Mouse (Mus musculus) lung, embryonic 15.5 days (tissue): ENCODE measurements around the gene Tescl. TPM values are rescaled to one million over a fixed set of nuclear protein-coding genes. Genes with fewer than 3 reads are reported as not detected.

Experiments used
- ATAC-seq: fragments of 200-750 bp; cut with Nextera tagmentation; 2 replicates; pipeline ENCODE4 v1.8.0; 2017; ENCODE audit warnings: moderate number of reproducible peaks, borderline replicate concordance; ENCODE audit not compliant: low FRiP score, low TSS enrichment; ENCODE audit errors: extremely low read depth
- H3K27ac ChIP-seq: fragments of 300-500 bp; sonication (generic); 2 replicates; pipeline ENCODE4 v1.5.1; 2015; ENCODE audit warnings: moderate library complexity, mild to moderate bottlenecking, inconsistent platforms
- H3K27me3 ChIP-seq: fragments of 300-500 bp; sonication (generic); 2 replicates; pipeline ENCODE4 v1.6.1; 2015; ENCODE audit warnings: inconsistent platforms
- H3K36me3 ChIP-seq: fragments of 300-500 bp; sonication (generic); 2 replicates; pipeline ENCODE4 v1.6.1; 2015; ENCODE audit warnings: inconsistent platforms
- H3K4me1 ChIP-seq: fragments of 300-500 bp; sonication (generic); 2 replicates; pipeline ENCODE4 v1.6.1; 2015; ENCODE audit warnings: inconsistent platforms
- H3K4me2 ChIP-seq: fragments of 300-500 bp; sonication (generic); 2 replicates; pipeline ENCODE4 v1.6.1; 2015; ENCODE audit warnings: inconsistent platforms, mild to moderate bottlenecking, moderate library complexity
- H3K4me3 ChIP-seq: fragments of 300-500 bp; sonication (generic); 2 replicates; pipeline ENCODE4 v1.5.1; 2015; ENCODE audit warnings: mild to moderate bottlenecking, inconsistent platforms
- H3K9ac ChIP-seq: fragments of 300-500 bp; sonication (generic); 2 replicates; pipeline ENCODE4 v1.6.1; 2015; ENCODE audit warnings: inconsistent platforms
- H3K9me3 ChIP-seq: fragments of 300-500 bp; sonication (generic); 2 replicates; pipeline ENCODE4 v1.6.1; 2016; ENCODE audit warnings: inconsistent platforms
- WGBS: fragments of 180-500 bp; shearing (Covaris S2); methylation state at CpG from one replicate; pipeline ENCODE4 v1.1.7; 2015; 5-methylcytosine and 5-hydroxymethylcytosine counted together
- polyA plus RNA-seq: library from polyadenylated mRNA; unstranded; fragments of >200 nt; fragmentation: Nextera tagmentation; extraction: Ambion mirVana; gene quantifications from 2 replicates; pipeline ENCODE4 v1.2.1, GENCODE M21; 2015

Gene Tescl
- polyA plus RNA-seq, 1 experiment from 2014 or later = not detected

DNA sequence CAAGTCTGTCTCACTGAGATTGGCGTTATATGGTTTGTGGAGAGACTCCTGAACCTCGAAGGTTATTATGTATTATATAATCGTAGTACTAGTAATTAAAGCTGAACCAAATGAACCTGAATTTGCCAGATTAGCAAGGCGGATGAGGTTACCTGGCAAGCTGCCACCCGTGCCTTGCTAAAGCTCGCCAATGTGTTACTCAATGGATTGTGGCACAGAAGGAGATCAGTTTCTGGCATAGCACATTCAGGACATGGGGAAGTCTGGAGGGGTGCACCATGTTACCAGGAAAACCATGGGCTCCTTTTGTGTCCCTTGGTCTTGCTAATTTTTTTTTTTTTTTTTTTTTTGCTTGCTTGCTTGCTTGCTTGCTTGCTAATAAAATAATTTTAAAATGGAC, 8.5 kb downstream of the Tescl start:
- Histone ChIP-seq H3K4me2 (peak overlapping the region; percentile 54; the same call in 1 of the 2 replicates), H3K9ac (no peak overlapping the region), H3K9me3 (0 out of 2 replicates have a peak, but pooled peaks cover 3% of the 10 kb centered on the region), H3K4me3 (no peak overlapping the region), H3K36me3 (no peaks in the 10 kb centered on the region), H3K4me1 (no peaks in the 10 kb centered on the region; the same call in 1 of the 2 replicates), H3K27ac (no peak overlapping the region), H3K27me3 (peaks cover 3% of the 10 kb centered on the region; the same call in 1 of the 2 replicates)
- no peak for ATAC-seq
- 81% methylated on average over 6 of the region's 6 CpGs for WGBS

DNA sequence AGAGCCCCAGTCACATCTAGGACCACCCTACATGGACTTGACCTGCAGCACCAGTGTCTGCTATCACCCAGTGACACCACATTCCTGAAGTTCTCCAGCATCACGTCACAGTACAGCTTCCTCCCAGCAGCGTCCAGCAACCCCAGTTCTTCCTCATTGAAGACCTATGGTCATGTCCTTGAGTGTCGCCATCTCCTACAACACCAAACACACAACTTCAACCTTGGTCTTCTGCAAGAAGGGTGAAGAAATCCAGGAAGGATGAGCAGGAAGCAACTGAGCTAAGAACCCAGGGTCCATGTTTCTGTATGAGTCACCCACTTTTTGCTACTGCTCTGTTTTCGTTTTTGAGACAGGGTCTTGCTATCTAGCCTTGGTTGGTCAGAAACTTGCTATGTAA, 11.1 kb downstream of the Tescl start:
- ATAC-seq = no peak

DNA sequence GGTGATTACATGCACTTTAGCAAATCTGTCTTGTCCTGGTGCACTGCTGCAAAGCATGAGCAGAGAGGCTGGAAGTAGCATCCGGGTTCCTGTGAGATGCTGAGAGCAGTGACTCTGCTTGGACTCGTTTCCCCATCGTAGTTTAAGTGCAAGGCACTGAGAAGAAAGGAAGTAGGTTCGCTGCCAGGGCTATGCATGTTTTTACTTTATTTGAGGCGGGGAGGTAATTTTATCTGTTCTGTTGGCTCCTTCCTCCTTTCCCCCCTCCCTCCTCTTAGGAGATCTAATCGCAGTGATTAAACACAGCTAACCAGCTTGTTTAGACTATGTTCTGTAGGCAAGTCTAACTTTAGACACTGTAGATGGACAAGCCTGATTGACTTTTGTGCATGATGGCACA, 14.8 kb downstream of the Tescl start:
- H3K9ac ChIP-seq = no peak overlapping the region
- H3K4me1 ChIP-seq = 0 out of 2 replicates have a peak, but pooled peaks cover 8% of the 10 kb centered on the region
- no peak overlapping the region for H3K4me3 ChIP-seq
- H3K36me3 ChIP-seq = no peaks in the 10 kb centered on the region
- no peak for ATAC-seq
- 0 out of 2 replicates have a peak, but pooled peaks cover 3% of the 10 kb centered on the region for H3K9me3 ChIP-seq
- no peaks in the 10 kb centered on the region for H3K27me3 ChIP-seq
- WGBS = 65% methylated on average over 6 of the region's 6 CpGs
- no peak overlapping the region for H3K27ac ChIP-seq
- no peak overlapping the region for H3K4me2 ChIP-seq

More for the DNA sequence above, 11.1 kb downstream of the Tescl start:
- H3K4me2 ChIP-seq = no peak overlapping the region
- no peaks in the 10 kb centered on the region for H3K36me3 ChIP-seq
- no peak overlapping the region for H3K9ac ChIP-seq
- 66% methylated on average over 4 of the region's 4 CpGs for WGBS
- no peak overlapping the region for H3K4me3 ChIP-seq
- H3K27ac ChIP-seq = no peak overlapping the region
- 0 out of 2 replicates have a peak, but pooled peaks cover 3% of the 10 kb centered on the region for H3K9me3 ChIP-seq
- H3K4me1 ChIP-seq = no peaks in the 10 kb centered on the region; the same call in 1 of the 2 replicates
- peaks cover 3% of the 10 kb centered on the region; the same call in 1 of the 2 replicates for H3K27me3 ChIP-seq

DNA sequence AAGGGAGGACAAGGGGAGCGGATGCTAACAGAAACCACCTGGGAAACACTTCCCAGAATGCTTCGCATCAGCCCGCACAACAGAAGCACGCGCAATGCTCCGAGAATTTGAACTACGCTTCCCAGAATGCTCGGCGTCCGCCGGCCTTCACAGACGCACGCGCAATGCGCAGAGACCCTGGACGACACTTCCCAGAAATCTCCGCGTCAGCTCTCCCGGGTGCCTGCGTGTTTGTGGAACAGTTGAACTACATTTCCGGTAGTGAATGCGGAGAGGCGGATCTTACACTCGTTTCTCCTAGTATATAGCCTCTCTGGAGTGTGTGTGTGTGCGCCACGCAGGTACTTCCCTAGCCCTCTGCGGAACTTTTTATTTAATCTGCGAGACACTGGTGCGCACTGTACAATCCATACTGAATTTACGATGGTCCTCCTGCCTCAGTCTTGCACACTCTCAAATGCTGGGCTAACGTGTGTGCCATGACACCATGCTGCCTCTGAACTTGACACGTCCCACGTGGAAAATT, 17.1 kb downstream of the Tescl start, which contains the start of gene Zfp94:
Gene Zfp94 (minus strand): TSS at position 100 of the 526 bp plus-strand sequence.
- under 1% methylated on average over 33 of the region's 33 CpGs for WGBS
- Histone ChIP-seq H3K4me2 (peak within 1 kb of the TSS; percentile 71), H3K4me1 (0 out of 2 replicates have a peak, but pooled peaks cover 8% of the 10 kb centered on the region), H3K9me3 (no peaks in the 10 kb centered on the region), H3K4me3 (peak within 1 kb of the TSS; percentile 57), H3K36me3 (peaks cover 3% of the 10 kb centered on the region; the same call in 1 of the 2 replicates), H3K27me3 (no peaks in the 10 kb centered on the region), H3K9ac (peak within 1 kb of the TSS; percentile 51), H3K27ac (peak within 1 kb of the TSS; percentile 69)
- ATAC-seq = peak; percentile 95

DNA sequence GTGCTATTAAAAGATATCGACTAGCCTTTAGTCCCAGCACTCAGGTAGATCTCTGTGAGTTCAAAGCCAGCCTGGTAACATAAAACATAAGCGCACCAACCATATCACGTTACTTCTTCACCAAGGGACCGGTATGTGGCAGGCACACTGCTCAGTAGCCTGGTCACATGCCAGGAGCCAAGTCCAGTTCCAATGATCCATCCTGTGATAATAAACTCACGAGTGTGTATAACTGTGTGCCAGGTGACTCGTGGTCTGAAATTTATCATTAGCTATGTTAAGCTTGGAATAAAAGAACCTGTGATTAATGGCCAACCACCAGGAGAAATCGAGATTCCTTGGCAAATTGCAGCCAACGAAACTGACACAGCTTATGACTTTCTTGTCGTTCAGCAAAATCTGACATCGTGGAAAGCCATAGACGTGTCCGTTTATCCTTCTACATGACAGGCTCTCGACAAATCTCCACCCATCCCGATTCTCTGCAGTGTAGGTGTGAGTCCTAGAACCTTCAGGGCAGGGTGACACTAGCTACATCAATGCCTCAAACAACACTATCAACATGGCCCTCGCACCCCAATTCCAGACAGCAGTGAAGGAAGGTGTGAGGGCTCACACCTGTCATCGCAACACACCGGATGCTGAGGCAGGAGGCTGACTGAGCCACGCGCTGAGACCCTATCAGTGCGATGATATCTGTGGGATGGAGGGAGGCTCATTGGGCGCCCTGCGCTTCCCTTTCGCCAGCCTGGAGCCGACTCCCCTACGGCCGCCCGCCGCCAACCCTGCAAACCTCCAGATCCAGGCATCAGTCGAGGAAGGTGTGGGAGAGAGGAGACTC, 17.8 kb downstream of the Tescl start:
- peak; percentile 60; the same call in 1 of the 2 replicates for ATAC-seq
- no peaks in the 10 kb centered on the region for H3K9me3 ChIP-seq
- H3K9ac ChIP-seq = peak overlapping the region; percentile 51
- H3K27ac ChIP-seq = no peak overlapping the region
- WGBS = 24% methylated on average over 29 of the region's 29 CpGs
- H3K4me3 ChIP-seq = peak overlapping the region; percentile 57
- no peaks in the 10 kb centered on the region for H3K27me3 ChIP-seq
- peak overlapping the region; percentile 71 for H3K4me2 ChIP-seq
- 0 out of 2 replicates have a peak, but pooled peaks cover 8% of the 10 kb centered on the region for H3K4me1 ChIP-seq
- H3K36me3 ChIP-seq = peaks cover 7% of the 10 kb centered on the region; the same call in 1 of the 2 replicates

DNA sequence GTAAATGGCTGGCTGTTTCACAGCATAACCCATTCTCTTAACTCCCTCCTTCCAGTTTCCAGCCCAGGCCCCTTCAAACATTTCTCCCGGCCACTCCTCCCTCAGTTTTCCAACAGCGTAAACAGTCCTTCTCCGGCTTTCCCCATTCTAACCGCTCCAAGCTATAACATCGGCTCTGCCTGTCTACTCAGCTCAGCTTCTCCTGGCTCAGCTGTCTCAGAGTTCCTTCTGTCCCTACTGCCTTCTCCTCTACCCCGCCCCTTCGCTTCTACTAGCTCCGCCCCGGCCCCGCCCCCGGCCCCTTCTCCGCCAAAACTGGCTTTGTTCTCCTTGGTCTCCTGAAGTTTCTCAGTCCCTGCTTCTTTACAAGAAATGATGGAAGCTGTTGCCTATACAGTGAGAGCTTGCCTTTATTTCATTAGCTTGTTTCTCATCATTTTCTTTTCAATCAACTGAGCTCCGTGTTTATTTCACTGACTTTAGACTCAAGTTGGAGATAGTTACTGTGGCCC, 32.9 kb downstream of the Tescl start, which contains the start of gene Zfp61:
Gene Zfp61 (minus strand): TSS at position 462 of the 512 bp plus-strand sequence.
- WGBS = under 1% methylated on average over 13 of the region's 13 CpGs
- Histone ChIP-seq H3K36me3 (peaks cover 31% of the 10 kb centered on the region), H3K27me3 (no peaks in the 10 kb centered on the region), H3K4me1 (peaks cover 22% of the 10 kb centered on the region), H3K4me3 (peak within 1 kb of the TSS; percentile 67), H3K9ac (peak within 1 kb of the TSS; percentile 43; the same call in 1 of the 2 replicates), H3K9me3 (no peaks in the 10 kb centered on the region), H3K4me2 (peak within 1 kb of the TSS; percentile 91), H3K27ac (peak within 1 kb of the TSS; percentile 92)
- ATAC-seq = peak; percentile 72; the same call in 1 of the 2 replicates

DNA sequence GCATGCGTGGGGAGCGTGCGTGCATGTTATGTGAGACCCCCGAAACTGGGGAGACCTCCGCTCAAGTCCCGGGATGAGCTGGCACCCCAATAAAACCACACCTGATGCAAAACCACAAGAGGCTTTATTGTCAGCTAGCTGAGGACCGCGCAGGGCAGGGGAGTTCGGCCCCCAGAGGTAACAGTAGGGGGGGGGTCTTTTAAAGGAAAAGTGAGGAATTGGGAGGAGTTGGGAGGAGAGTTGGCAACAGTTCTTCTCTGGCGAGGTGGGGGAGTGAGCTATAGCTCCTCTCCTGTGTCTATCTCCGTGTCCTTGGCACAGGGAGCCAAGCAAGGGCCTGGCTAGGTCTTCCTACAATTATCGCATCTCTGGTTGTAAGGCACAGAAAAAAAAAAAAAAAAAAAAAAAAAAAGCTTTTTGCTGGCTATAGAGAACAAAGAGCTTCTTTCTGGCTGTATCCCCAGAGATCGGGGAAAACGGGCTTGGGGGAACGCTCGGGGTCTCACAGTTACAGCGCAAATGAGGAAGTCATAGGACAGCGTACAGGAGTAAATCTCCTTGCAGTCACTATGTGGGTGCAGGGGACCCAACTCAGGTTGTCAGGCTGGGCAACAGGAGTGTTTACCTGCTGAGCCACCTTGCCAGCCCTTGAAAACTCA, 33.8 kb downstream of the Tescl start:
- peak overlapping the region; percentile 67 for H3K4me3 ChIP-seq
- H3K9ac ChIP-seq = peak overlapping the region; percentile 43
- no peaks in the 10 kb centered on the region for H3K9me3 ChIP-seq
- WGBS = 1% methylated on average over 18 of the region's 18 CpGs
- peak; percentile 3; the same call in 1 of the 2 replicates for ATAC-seq
- H3K4me2 ChIP-seq = peak overlapping the region; percentile 91
- peaks cover 37% of the 10 kb centered on the region for H3K36me3 ChIP-seq
- no peaks in the 10 kb centered on the region for H3K27me3 ChIP-seq
- H3K4me1 ChIP-seq = peaks cover 22% of the 10 kb centered on the region
- peak overlapping the region; percentile 92 for H3K27ac ChIP-seq

DNA sequence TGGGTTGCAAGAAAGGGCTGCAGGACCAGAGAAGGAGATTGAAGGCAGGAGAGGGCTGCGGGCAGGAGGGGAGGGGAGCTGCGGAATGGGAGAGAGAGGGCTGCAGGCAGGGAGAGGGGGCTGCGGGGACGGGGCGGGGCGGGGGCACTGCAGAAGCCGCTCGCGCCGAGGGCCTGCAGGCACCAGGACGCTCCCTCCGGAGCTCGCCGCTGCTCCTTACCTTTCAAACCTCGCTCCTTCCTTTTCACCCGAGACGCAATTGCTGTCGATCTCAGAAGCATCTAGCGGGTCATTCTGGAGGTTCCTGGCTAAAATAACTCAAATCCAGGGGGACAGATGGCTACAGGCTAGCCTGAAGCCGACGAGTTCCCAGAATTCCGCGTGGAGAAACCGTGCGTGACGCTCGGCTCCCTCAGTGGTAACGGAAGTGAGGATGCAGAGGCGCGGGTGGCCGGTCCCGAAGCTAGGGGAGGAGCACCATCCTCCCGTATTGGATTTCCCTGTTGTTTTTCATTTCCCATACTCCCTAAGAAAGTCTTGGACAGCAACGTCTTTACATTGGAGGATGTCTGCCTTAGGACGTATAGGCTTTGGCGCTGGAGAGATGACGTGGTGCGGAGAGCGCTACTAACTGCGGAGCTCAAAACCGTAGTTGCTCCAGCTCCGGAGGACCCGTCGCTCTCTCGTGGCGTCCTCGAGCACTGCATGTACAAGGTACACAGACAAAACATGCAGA, 34.6 kb downstream of the Tescl start:
- Histone ChIP-seq H3K27ac (peak overlapping the region; percentile 92), H3K27me3 (no peaks in the 10 kb centered on the region), H3K9ac (peak overlapping the region; percentile 74), H3K9me3 (no peaks in the 10 kb centered on the region), H3K4me2 (peak overlapping the region; percentile 91), H3K4me1 (peaks cover 22% of the 10 kb centered on the region), H3K4me3 (peak overlapping the region; percentile 67), H3K36me3 (peaks cover 46% of the 10 kb centered on the region)
- WGBS = under 1% methylated on average over 46 of the region's 47 CpGs
- peak; percentile 89 for ATAC-seq

DNA sequence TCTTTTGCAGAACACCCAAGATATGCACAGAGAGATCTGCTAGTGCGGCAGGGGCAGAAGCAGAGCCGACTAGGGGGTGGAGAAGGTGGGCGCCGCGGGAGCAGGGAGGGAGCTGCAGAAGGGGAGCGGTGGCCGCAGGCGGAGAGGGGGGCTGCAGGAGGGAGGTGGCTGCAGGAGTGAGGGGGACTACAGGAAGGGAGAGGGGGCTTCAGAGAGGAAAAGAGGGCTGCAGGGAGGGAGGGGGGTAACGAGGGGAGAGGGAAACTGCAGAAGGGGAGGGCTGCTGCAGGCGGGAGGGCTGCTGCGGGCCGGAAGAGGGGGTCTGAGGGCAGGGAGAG, 35.1 kb downstream of the Tescl start:
- ATAC-seq = no peak
- no peaks in the 10 kb centered on the region for H3K9me3 ChIP-seq
- H3K27me3 ChIP-seq = no peaks in the 10 kb centered on the region
- peaks cover 22% of the 10 kb centered on the region for H3K4me1 ChIP-seq
- peak overlapping the region; percentile 92 for H3K27ac ChIP-seq
- peak overlapping the region; percentile 91 for H3K4me2 ChIP-seq
- WGBS = 3% methylated on average over 12 of the region's 12 CpGs
- H3K4me3 ChIP-seq = peak overlapping the region; percentile 67
- H3K9ac ChIP-seq = peak overlapping the region; percentile 74
- H3K36me3 ChIP-seq = peaks cover 49% of the 10 kb centered on the region

DNA sequence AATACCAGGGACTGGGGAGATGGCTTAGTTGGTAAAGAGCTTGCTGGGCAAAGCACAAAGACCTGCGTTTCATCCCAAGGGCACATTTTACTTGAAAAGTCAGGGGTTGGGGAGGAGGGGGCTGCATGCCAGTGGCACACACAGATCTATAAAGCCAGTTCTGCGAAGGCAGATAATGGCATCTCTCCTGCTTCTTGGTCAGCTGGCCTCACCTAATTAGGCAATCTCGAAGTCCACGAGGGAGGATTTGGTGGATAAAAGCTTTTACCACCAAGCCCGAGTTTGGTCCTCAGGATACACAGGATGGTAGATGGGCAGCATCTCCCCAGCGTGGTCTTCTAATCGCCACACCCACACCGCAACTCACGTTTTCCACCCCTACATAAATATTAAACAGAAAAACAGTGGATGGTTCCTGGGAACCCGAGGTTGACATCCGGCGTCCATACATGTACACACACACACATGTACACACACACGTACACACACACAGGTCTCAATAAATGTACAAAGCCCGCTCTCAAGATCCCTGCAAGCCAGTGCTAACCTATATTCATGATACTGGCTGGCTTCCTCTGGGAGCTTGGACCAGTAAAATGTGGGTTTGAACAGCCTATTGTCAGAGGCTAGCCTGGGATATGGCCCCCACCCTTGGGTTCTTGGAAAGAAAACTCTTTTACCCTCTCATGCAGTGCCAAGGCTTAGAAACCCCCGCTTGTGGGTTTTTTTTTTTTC, 36.2 kb downstream of the Tescl start:
- H3K4me1 ChIP-seq = peaks cover 22% of the 10 kb centered on the region
- no peaks in the 10 kb centered on the region for H3K9me3 ChIP-seq
- 0 out of 2 replicates have a peak overlapping the region, but pooled peaks have one; percentile 74 for H3K9ac ChIP-seq
- H3K4me3 ChIP-seq = peak overlapping the region; percentile 67; the same call in 1 of the 2 replicates
- ATAC-seq = no peak
- peaks cover 51% of the 10 kb centered on the region for H3K36me3 ChIP-seq
- H3K4me2 ChIP-seq = peak overlapping the region; percentile 91
- WGBS = 89% methylated on average over 15 of the region's 15 CpGs
- H3K27ac ChIP-seq = no peak overlapping the region
- H3K27me3 ChIP-seq = no peaks in the 10 kb centered on the region
